Mouse (Mus musculus): ENCODE measurements at regions not wholly inside any gene's neighbourhood (a gene's known extent, or its start where the extent isn't known, plus 50 kb on each side); places are given as distances from the start of the nearest gene placed in this dataset.
"Not testable (repeated sequence)": the region's sequence is repeated elsewhere in the genome, so short reads cannot be mapped to it uniquely, and the experiment has no call there.

GRCm38 (mm10) chr12:45476881-45477280 is 402.4 kb upstream of the Stxbp6 start:
- no peaks in the 10 kb centered on the region for H3K79me2 ChIP-seq (ENCODE audit: control insufficient read depth, insufficient read depth)
- H3ac ChIP-seq (ENCODE audit: control insufficient read depth, insufficient read length): no peak overlapping the region
- H3K27me3 ChIP-seq (ENCODE audit: control insufficient read depth, insufficient read depth, insufficient read length): no peaks in the 10 kb centered on the region
- no peak for TF ChIP-seq TCF12 (IDR thresholded peaks at IDR 0.05; ENCODE audit: insufficient read depth, poor library complexity, severe bottlenecking)
- no peak for TF ChIP-seq TCF3 (IDR thresholded peaks at IDR 0.05; ENCODE audit: insufficient read length, low read depth)
- no peak for TF ChIP-seq USF1 (IDR thresholded peaks at IDR 0.05; ENCODE audit: low read depth)
- TF ChIP-seq POLR2A (IDR thresholded peaks at IDR 0.05; ENCODE audit: insufficient read length, low read depth): no peak
- TF ChIP-seq POLR2AphosphoS2 (IDR thresholded peaks at IDR 0.05; ENCODE audit: insufficient read length, low read depth): no peak
- no peak for TF ChIP-seq CEBPB (IDR thresholded peaks at IDR 0.05; ENCODE audit: insufficient read depth, poor library complexity, severe bottlenecking)
- no peak for TF ChIP-seq SRF (IDR thresholded peaks at IDR 0.05; ENCODE audit: control insufficient read depth, insufficient read length, low read depth)
- no peak for TF ChIP-seq E2F4 (IDR thresholded peaks at IDR 0.05; ENCODE audit: insufficient read depth)
- TF ChIP-seq REST (IDR thresholded peaks at IDR 0.05; ENCODE audit: insufficient read depth, insufficient read length): no peak
- TF ChIP-seq MYOD1 (IDR thresholded peaks at IDR 0.05; ENCODE audit: control insufficient read depth in 1 of 3, insufficient read length in 2 of 3, low read depth in 2 of 3): no peak
- TF ChIP-seq MYOG (IDR thresholded peaks at IDR 0.05; ENCODE audit: control insufficient read depth in 1 of 3, insufficient read depth in 1 of 3, insufficient read length in 2 of 3, low read depth in 2 of 3): no peak
- no peak for TF ChIP-seq MAX (IDR thresholded peaks at IDR 0.05; ENCODE audit: low read depth)
- H3K4me2 ChIP-seq (ENCODE audit: low read depth): no peak overlapping the region
- no peak overlapping the region for H3K4me3 ChIP-seq
- no peaks in the 10 kb centered on the region for H3K36me3 ChIP-seq (ENCODE audit: control insufficient read depth, insufficient read depth)

GRCm38 (mm10) chr12:45468093-45468492 is 393.6 kb upstream of the Stxbp6 start:
- no peak overlapping the region for H3ac ChIP-seq (ENCODE audit: control insufficient read depth, insufficient read length)
- H3K27me3 ChIP-seq (ENCODE audit: control insufficient read depth, insufficient read depth, insufficient read length): no peaks in the 10 kb centered on the region
- no peak overlapping the region for H3K4me2 ChIP-seq (ENCODE audit: low read depth)
- no peaks in the 10 kb centered on the region for H3K36me3 ChIP-seq (ENCODE audit: control insufficient read depth, insufficient read depth)
- peak in 1 of 3 experiments; percentile 0 for TF ChIP-seq MYOG (IDR thresholded peaks at IDR 0.05; ENCODE audit: control insufficient read depth in 1 of 3, insufficient read depth in 1 of 3, insufficient read length in 2 of 3, low read depth in 2 of 3)
- no peak for TF ChIP-seq E2F4 (IDR thresholded peaks at IDR 0.05; ENCODE audit: insufficient read depth)
- no peak overlapping the region for H3K4me3 ChIP-seq
- no peaks in the 10 kb centered on the region for H3K79me2 ChIP-seq (ENCODE audit: control insufficient read depth, insufficient read depth)

- H3K79me2 ChIP-seq (ENCODE audit: control insufficient read depth, insufficient read depth): no peaks in the 10 kb centered on the region
- H3K36me3 ChIP-seq (ENCODE audit: control insufficient read depth, insufficient read depth): no peaks in the 10 kb centered on the region
- H3ac ChIP-seq (ENCODE audit: control insufficient read depth, insufficient read length): no peak overlapping the region
- no peak overlapping the region for H3K4me2 ChIP-seq (ENCODE audit: low read depth)
- no peak overlapping the region for H3K4me3 ChIP-seq
- TF ChIP-seq REST (IDR thresholded peaks at IDR 0.05; ENCODE audit: insufficient read depth, insufficient read length) (peak; percentile 56), MAX (IDR thresholded peaks at IDR 0.05; ENCODE audit: low read depth) (no peak)
- H3K27me3 ChIP-seq (ENCODE audit: control insufficient read depth, insufficient read depth, insufficient read length): no peaks in the 10 kb centered on the region
These were observed 392.5 kb upstream of the Stxbp6 start for GRCm38 (mm10) chr12:45467058-45467457.

- TF ChIP-seq CEBPB (IDR thresholded peaks at IDR 0.05; ENCODE audit: insufficient read depth, poor library complexity, severe bottlenecking) (no peak), E2F4 (IDR thresholded peaks at IDR 0.05; ENCODE audit: insufficient read depth) (no peak), SRF (IDR thresholded peaks at IDR 0.05; ENCODE audit: control insufficient read depth, insufficient read length, low read depth) (no peak), MYOG (IDR thresholded peaks at IDR 0.05; ENCODE audit: control insufficient read depth in 1 of 3, insufficient read depth in 1 of 3, insufficient read length in 2 of 3, low read depth in 2 of 3) (no peak), REST (IDR thresholded peaks at IDR 0.05; ENCODE audit: insufficient read depth, insufficient read length) (no peak), TCF3 (IDR thresholded peaks at IDR 0.05; ENCODE audit: insufficient read length, low read depth) (no peak), POLR2A (IDR thresholded peaks at IDR 0.05; ENCODE audit: insufficient read length, low read depth) (no peak), POLR2AphosphoS2 (IDR thresholded peaks at IDR 0.05; ENCODE audit: insufficient read length, low read depth) (no peak), TCF12 (IDR thresholded peaks at IDR 0.05; ENCODE audit: insufficient read depth, poor library complexity, severe bottlenecking) (no peak), MYOD1 (IDR thresholded peaks at IDR 0.05; ENCODE audit: control insufficient read depth in 1 of 3, insufficient read length in 2 of 3, low read depth in 2 of 3) (no peak), USF1 (IDR thresholded peaks at IDR 0.05; ENCODE audit: low read depth) (no peak), MAX (IDR thresholded peaks at IDR 0.05; ENCODE audit: low read depth) (no peak)
- H3ac ChIP-seq (ENCODE audit: control insufficient read depth, insufficient read length): no peak overlapping the region
- no peaks in the 10 kb centered on the region for H3K79me2 ChIP-seq (ENCODE audit: control insufficient read depth, insufficient read depth)
- H3K36me3 ChIP-seq (ENCODE audit: control insufficient read depth, insufficient read depth): no peaks in the 10 kb centered on the region
- H3K27me3 ChIP-seq (ENCODE audit: control insufficient read depth, insufficient read depth, insufficient read length): no peaks in the 10 kb centered on the region
- H3K4me3 ChIP-seq: no peak overlapping the region
- no peak overlapping the region for H3K4me2 ChIP-seq (ENCODE audit: low read depth)
These were observed 391.6 kb upstream of the Stxbp6 start for GRCm38 (mm10) chr12:45466066-45466465.

GRCm38 (mm10) chr12:45464952-45465351 is 390.4 kb upstream of the Stxbp6 start:
- H3K27me3 ChIP-seq (ENCODE audit: control insufficient read depth, insufficient read depth, insufficient read length): no peaks in the 10 kb centered on the region
- H3K4me3 ChIP-seq: no peak overlapping the region
- H3K4me2 ChIP-seq (ENCODE audit: low read depth): no peak overlapping the region
- no peak overlapping the region for H3ac ChIP-seq (ENCODE audit: control insufficient read depth, insufficient read length)
- no peaks in the 10 kb centered on the region for H3K79me2 ChIP-seq (ENCODE audit: control insufficient read depth, insufficient read depth)
- H3K36me3 ChIP-seq (ENCODE audit: control insufficient read depth, insufficient read depth): no peaks in the 10 kb centered on the region
- TF ChIP-seq CEBPB (IDR thresholded peaks at IDR 0.05; ENCODE audit: insufficient read depth, poor library complexity, severe bottlenecking): no peak
- no peak for TF ChIP-seq MYOD1 (IDR thresholded peaks at IDR 0.05; ENCODE audit: control insufficient read depth in 1 of 3, insufficient read length in 2 of 3, low read depth in 2 of 3)
- TF ChIP-seq USF1 (IDR thresholded peaks at IDR 0.05; ENCODE audit: low read depth): no peak
- TF ChIP-seq REST (IDR thresholded peaks at IDR 0.05; ENCODE audit: insufficient read depth, insufficient read length): no peak
- TF ChIP-seq E2F4 (IDR thresholded peaks at IDR 0.05; ENCODE audit: insufficient read depth): no peak
- no peak for TF ChIP-seq TCF12 (IDR thresholded peaks at IDR 0.05; ENCODE audit: insufficient read depth, poor library complexity, severe bottlenecking)
- no peak for TF ChIP-seq TCF3 (IDR thresholded peaks at IDR 0.05; ENCODE audit: insufficient read length, low read depth)
- TF ChIP-seq MAX (IDR thresholded peaks at IDR 0.05; ENCODE audit: low read depth): no peak
- no peak for TF ChIP-seq MYOG (IDR thresholded peaks at IDR 0.05; ENCODE audit: control insufficient read depth in 1 of 3, insufficient read depth in 1 of 3, insufficient read length in 2 of 3, low read depth in 2 of 3)
- no peak for TF ChIP-seq SRF (IDR thresholded peaks at IDR 0.05; ENCODE audit: control insufficient read depth, insufficient read length, low read depth)
- no peak for TF ChIP-seq POLR2A (IDR thresholded peaks at IDR 0.05; ENCODE audit: insufficient read length, low read depth)
- no peak for TF ChIP-seq POLR2AphosphoS2 (IDR thresholded peaks at IDR 0.05; ENCODE audit: insufficient read length, low read depth)

- H3K4me3 ChIP-seq; H3K27me3 ChIP-seq (ENCODE audit: control insufficient read depth, insufficient read depth, insufficient read length); H3K79me2 ChIP-seq (ENCODE audit: control insufficient read depth, insufficient read depth); H3K36me3 ChIP-seq (ENCODE audit: control insufficient read depth, insufficient read depth); H3K4me2 ChIP-seq (ENCODE audit: low read depth); H3ac ChIP-seq (ENCODE audit: control insufficient read depth, insufficient read length): not testable (repeated sequence)
These were observed 384.2 kb upstream of the Stxbp6 start for GRCm38 (mm10) chr12:45458746-45459145.

Data from myocyte (in vitro differentiated cells).